Mouse (Mus musculus) midbrain, embryonic 16.5 days (tissue): Measurements from ENCODE around the gene Slc25a39. TPM values are rescaled to one million over a fixed set of nuclear protein-coding genes. Genes with fewer than 3 reads are reported as not detected.
A peak's percentile ranks its signal among the peaks of the same experiment; 100 is the strongest.
"Not testable (repeated sequence)": the region's sequence is repeated elsewhere in the genome, so short reads cannot be mapped to it uniquely, and the experiment has no call there.

Experiments
- ATAC-seq: fragments of 200-750 bp; cut with Nextera tagmentation; 2 replicates; pipeline ENCODE4 v1.8.0; 2017; ENCODE audit warnings: moderate TSS enrichment
- H3K27ac ChIP-seq: fragments of 300-500 bp; sonication (generic); 2 replicates; pipeline ENCODE4 v1.5.1; 2014; ENCODE audit warnings: mild to moderate bottlenecking, low read length, mixed read lengths
- H3K27me3 ChIP-seq: fragments of 300-500 bp; sonication (generic); 2 replicates; pipeline ENCODE4 v1.6.1; 2014; ENCODE audit warnings: low read depth, low read length, mixed read lengths; ENCODE audit not compliant: control insufficient read depth, insufficient read depth
- H3K36me3 ChIP-seq: fragments of 300-500 bp; sonication (generic); 2 replicates; pipeline ENCODE4 v1.6.1; 2014; ENCODE audit warnings: mild to moderate bottlenecking, low read length, moderate library complexity, mixed read lengths; ENCODE audit not compliant: control insufficient read depth, insufficient read depth
- H3K4me1 ChIP-seq: fragments of 300-500 bp; sonication (generic); 2 replicates; pipeline ENCODE4 v1.6.1; 2014; ENCODE audit warnings: mild to moderate bottlenecking, low read length, mixed read lengths; ENCODE audit not compliant: control insufficient read depth, insufficient read depth
- H3K4me2 ChIP-seq: fragments of 300-500 bp; sonication (generic); 2 replicates; pipeline ENCODE4 v1.6.1; 2014; ENCODE audit warnings: mild to moderate bottlenecking, low read length, mixed read lengths
- H3K4me3 ChIP-seq: fragments of 300-500 bp; sonication (generic); 2 replicates; pipeline ENCODE4 v1.5.1; 2014; ENCODE audit warnings: low read depth, mild to moderate bottlenecking, low read length, moderate library complexity, mixed read lengths
- H3K9ac ChIP-seq: fragments of 300-500 bp; sonication (generic); 2 replicates; pipeline ENCODE4 v1.6.1; 2014; ENCODE audit warnings: low read depth, low read length, mixed read lengths
- H3K9me3 ChIP-seq: fragments of 300-500 bp; sonication (generic); replicated peaks from 2 replicates; pipeline ENCODE4 v1.6.1; 2014; ENCODE audit warnings: mild to moderate bottlenecking, low read length, mixed read lengths; ENCODE audit not compliant: control insufficient read depth, poor library complexity, severe bottlenecking
- WGBS: fragments of 180-500 bp; shearing (Covaris S2); extraction: QIAGEN DNeasy Blood & Tissue Kit; methylation state at CpG from one replicate; pipeline ENCODE4 v1.1.7; 2014; 5-methylcytosine and 5-hydroxymethylcytosine counted together
- polyA plus RNA-seq: library from polyadenylated mRNA; unstranded; fragments of >200 nt; fragmentation: Nextera tagmentation; extraction: Ambion mirVana; gene quantifications from 2 replicates; pipeline ENCODE4 v1.2.1, GENCODE M21; 2015

Slc25a39 gene
- polyA plus RNA-seq, 1 experiment from 2014 or later: 150 TPM

GRCm38 (mm10) chr11:102394421-102395124 lies 13.2 kb downstream of the Slc25a39 start:
- Histone ChIP-seq H3K27ac (peak overlapping the region; percentile 95), H3K4me1 (peaks cover 38% of the 10 kb centered on the region), H3K4me3 (peak overlapping the region; percentile 84), H3K9ac (peak overlapping the region; percentile 96), H3K36me3 (peaks cover 5% of the 10 kb centered on the region; the same call in 1 of the 2 replicates), H3K27me3 (no peaks in the 10 kb centered on the region), H3K4me2 (peak overlapping the region; percentile 91), H3K9me3 (no peaks in the 10 kb centered on the region)
- ATAC-seq: no peak
- WGBS: 60% methylated on average over 9 of the region's 9 CpGs

DNA sequence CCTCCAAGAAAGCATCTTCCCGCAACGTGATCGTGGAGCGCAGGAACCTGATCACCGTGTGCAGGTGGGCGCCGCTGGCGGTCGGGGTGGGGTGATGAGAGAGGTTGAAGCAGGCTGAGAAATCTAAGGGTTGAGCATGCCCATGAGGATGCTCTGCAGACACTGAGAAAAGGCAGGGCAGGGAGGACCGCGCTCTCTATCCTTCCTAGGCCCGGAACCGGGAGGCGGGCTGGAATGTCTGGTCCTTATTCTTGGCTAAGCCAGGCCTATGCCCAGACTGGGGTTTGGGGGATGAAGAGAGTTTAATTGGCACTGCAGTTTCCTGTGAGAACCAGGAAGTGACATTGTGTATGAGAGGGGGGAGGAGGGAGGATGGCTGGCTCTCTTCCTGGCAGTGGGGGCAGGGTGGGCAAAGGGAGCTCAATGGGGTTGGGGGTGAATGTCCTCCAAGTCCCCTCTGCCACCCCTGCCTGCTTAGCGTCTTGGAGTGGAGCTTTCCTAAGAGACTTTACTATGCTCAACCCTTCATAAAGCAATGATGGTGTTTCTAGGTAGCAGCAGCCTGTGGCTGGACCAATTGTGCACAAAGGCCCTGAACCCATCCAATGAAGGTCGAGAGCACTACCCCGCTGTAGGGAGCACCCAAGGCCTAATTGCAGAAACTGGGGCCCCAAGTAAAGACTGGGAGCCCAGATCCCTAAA lies 13.9 kb downstream of the Slc25a39 start:
- Histone ChIP-seq H3K27ac (peak overlapping the region; percentile 95), H3K4me3 (peak overlapping the region; percentile 84), H3K4me2 (peak overlapping the region; percentile 91), H3K9ac (peak overlapping the region; percentile 96), H3K36me3 (no peaks in the 10 kb centered on the region), H3K27me3 (no peaks in the 10 kb centered on the region), H3K9me3 (no peaks in the 10 kb centered on the region), H3K4me1 (peaks cover 38% of the 10 kb centered on the region)
- peak; percentile 74 for ATAC-seq
- WGBS: 5% methylated on average over 17 of the region's 17 CpGs

DNA sequence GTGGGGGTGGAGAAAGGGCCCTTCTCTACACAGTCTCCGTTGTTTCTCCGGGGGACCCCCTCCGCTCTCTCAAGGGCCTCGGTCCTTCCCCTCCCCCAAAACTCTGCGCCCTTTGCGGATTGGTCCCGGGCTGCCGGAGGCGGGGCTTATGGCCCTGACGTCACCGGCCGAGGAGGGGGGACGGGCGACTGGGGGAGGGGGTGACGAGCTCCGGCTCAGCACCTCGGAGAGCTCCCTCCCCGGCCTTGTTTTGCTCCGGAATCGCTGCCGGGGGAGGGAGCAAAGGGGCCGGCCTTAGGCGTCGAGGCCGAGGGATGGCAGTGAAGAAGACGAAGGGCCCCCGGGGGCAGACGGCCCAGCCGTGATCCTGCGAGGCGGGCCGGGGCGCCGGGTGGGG lies 14.5 kb downstream of the Slc25a39 start, which contains the start of gene Rundc3a:
TSS of gene Rundc3a (plus strand) at position 166 of the 397 bp plus-strand sequence.
- under 1% methylated on average over 30 of the region's 34 CpGs for WGBS
- H3K4me3 ChIP-seq: peak within 1 kb of the TSS; percentile 84
- H3K27me3 ChIP-seq: no peaks in the 10 kb centered on the region
- peak within 1 kb of the TSS; percentile 95 for H3K27ac ChIP-seq
- H3K36me3 ChIP-seq: no peaks in the 10 kb centered on the region
- peaks cover 38% of the 10 kb centered on the region for H3K4me1 ChIP-seq
- H3K9ac ChIP-seq: peak within 1 kb of the TSS; percentile 96
- H3K4me2 ChIP-seq: peak within 1 kb of the TSS; percentile 91
- no peaks in the 10 kb centered on the region for H3K9me3 ChIP-seq
- peak; percentile 91 for ATAC-seq

DNA sequence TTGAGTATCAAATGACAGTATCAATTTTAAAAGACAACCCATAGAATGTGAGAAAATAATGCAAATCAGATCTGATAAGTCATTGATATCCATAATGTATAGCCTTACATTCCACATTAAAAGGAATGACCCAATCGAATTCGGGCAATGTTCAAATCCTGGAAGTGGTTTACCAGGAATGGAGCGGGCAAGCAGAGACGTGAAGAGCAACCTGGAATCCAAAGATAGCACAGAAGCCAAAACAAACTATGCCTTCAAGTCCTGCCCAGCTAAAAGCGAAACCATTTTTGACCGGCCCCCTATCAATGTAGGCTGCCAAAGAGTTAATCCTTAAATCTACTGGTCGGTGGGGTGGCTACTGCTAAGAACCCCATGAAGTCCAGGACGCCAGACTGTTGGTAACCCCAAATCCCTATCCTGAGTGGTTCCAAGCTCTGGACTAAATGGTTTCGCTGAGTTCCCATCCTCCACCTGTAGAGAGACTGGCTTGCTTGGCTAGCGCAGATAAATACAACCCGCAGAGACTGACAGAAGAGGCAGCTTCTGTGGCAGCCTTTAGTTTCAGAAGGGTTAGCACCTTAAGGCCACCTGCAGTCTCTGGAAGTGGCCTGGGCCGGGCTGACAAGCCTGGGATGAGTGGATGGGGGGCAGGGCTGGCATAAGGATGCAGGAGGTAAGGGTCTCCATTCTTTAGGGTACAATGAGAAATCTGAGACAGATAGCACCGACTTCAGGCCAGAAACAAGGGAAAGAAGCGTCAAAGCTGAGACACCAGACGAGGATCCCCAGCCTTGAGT lies 15.1 kb downstream of the Slc25a39 start:
- Histone ChIP-seq H3K36me3 (no peaks in the 10 kb centered on the region), H3K4me2 (peak overlapping the region; percentile 91), H3K4me3 (peak overlapping the region; percentile 84), H3K9ac (peak overlapping the region; percentile 96), H3K4me1 (peaks cover 37% of the 10 kb centered on the region), H3K27ac (peak overlapping the region; percentile 95), H3K27me3 (no peaks in the 10 kb centered on the region), H3K9me3 (no peaks in the 10 kb centered on the region)
- WGBS: 19% methylated on average over 15 of the region's 15 CpGs
- ATAC-seq: peak; percentile 53

- not testable (repeated sequence) for H3K36me3 ChIP-seq, H3K27me3 ChIP-seq, H3K4me1 ChIP-seq, H3K4me2 ChIP-seq, H3K4me3 ChIP-seq, H3K27ac ChIP-seq, H3K9me3 ChIP-seq, H3K9ac ChIP-seq, ATAC-seq
- 89% methylated on average over 4 of the region's 5 CpGs for WGBS
Measured at GRCm38 (mm10) chr11:102389436-102389835, 18.3 kb downstream of the Slc25a39 start.

DNA sequence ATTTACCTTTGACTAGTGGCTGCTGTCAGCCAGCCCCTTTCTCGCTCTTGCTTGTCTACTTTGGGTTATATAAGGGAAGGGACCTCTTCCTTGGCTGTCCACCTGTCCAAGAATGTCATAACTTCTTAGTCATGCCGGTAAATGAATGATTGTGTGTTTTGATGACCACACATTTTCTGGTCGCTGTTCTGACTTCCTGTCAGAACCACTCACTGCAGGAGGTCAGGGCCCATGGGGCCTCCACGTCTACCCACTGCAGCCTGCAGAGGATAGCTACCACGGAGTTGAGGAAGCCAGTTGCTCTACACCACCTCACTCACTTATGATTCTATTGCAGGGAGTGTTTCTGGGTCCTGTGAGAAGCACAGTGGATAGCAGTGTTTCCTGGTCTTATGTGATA lies 21.6 kb downstream of the Slc25a39 start:
- H3K27ac ChIP-seq: no peak overlapping the region
- no peaks in the 10 kb centered on the region for H3K36me3 ChIP-seq
- no peak overlapping the region for H3K9ac ChIP-seq
- no peaks in the 10 kb centered on the region for H3K27me3 ChIP-seq
- 72% methylated on average over 5 of the region's 5 CpGs for WGBS
- H3K4me2 ChIP-seq: no peak overlapping the region
- no peaks in the 10 kb centered on the region for H3K9me3 ChIP-seq
- H3K4me1 ChIP-seq: no peaks in the 10 kb centered on the region
- no peak for ATAC-seq
- no peak overlapping the region for H3K4me3 ChIP-seq

GRCm38 (mm10) chr11:102385075-102385474 lies 22.7 kb downstream of the Slc25a39 start:
- no peaks in the 10 kb centered on the region for H3K36me3 ChIP-seq
- 58% methylated on average over 3 of the region's 4 CpGs for WGBS
- no peak overlapping the region for H3K4me3 ChIP-seq
- H3K27me3 ChIP-seq: no peaks in the 10 kb centered on the region
- H3K4me1 ChIP-seq: no peaks in the 10 kb centered on the region
- H3K4me2 ChIP-seq: no peak overlapping the region
- H3K9me3 ChIP-seq: no peaks in the 10 kb centered on the region
- no peak for ATAC-seq
- H3K27ac ChIP-seq: no peak overlapping the region
- no peak overlapping the region for H3K9ac ChIP-seq

DNA sequence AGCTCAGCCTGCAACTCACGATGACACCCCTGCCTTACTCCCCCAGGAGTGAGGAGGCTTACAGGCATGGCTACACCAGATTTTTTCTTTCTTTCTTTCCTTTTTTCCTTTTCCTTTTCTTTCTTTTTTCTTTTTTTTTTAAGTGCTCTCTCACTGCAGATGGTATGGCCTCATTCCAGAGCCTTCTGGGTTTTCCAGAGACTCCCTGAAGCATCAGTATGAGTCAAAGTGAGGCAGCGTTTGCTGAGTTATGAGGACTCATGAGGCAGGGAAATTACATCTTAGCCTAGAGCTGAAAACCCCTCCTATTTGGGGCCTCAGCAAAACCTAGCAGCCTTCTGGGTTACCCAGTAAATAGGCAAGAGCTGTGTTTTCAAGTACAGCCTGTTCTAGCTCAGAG lies 23.3 kb downstream of the Slc25a39 start:
- Histone ChIP-seq H3K9me3 (no peaks in the 10 kb centered on the region), H3K27ac (no peak overlapping the region), H3K36me3 (no peaks in the 10 kb centered on the region), H3K4me1 (no peaks in the 10 kb centered on the region), H3K27me3 (no peaks in the 10 kb centered on the region), H3K9ac (no peak overlapping the region), H3K4me3 (no peak overlapping the region), H3K4me2 (no peak overlapping the region)
- 93% methylated on average over 2 of the region's 2 CpGs for WGBS
- no peak for ATAC-seq
